Mouse (Mus musculus) forebrain, embryonic 16.5 days (tissue): ENCODE results near the gene Mrps26. TPM values are rescaled to one million over a fixed set of nuclear protein-coding genes. Genes with fewer than 3 reads are reported as not detected.

ENCODE experiments used
- ATAC-seq: fragments of 200-750 bp; cut with Nextera tagmentation; 2 replicates; pipeline ENCODE4 v1.8.0; 2017; ENCODE audit warnings: mild to moderate bottlenecking, moderate library complexity
- H3K27ac ChIP-seq: fragments of 300-500 bp; sonication (generic); 2 replicates; pipeline ENCODE4 v1.5.1; 2014; ENCODE audit warnings: low read length, control low read depth
- H3K27me3 ChIP-seq: fragments of 300-500 bp; sonication (generic); replicated peaks from 2 replicates; pipeline ENCODE4 v1.6.1; 2014; ENCODE audit warnings: low read length; ENCODE audit not compliant: control insufficient read depth, insufficient read depth
- H3K36me3 ChIP-seq: fragments of 300-500 bp; sonication (generic); 2 replicates; pipeline ENCODE4 v1.6.1; 2014; ENCODE audit not compliant: control insufficient read depth, insufficient read depth
- H3K4me1 ChIP-seq: fragments of 300-500 bp; sonication (generic); replicated peaks from 2 replicates; pipeline ENCODE4 v1.6.1; 2014; ENCODE audit warnings: low read length; ENCODE audit not compliant: control insufficient read depth, insufficient read depth
- H3K4me2 ChIP-seq: fragments of 300-500 bp; sonication (generic); 2 replicates; pipeline ENCODE4 v1.6.1; 2014; ENCODE audit warnings: mild to moderate bottlenecking, low read length, control low read depth
- H3K4me3 ChIP-seq: fragments of 300-500 bp; sonication (generic); replicated peaks from 2 replicates; pipeline ENCODE4 v1.5.1; 2014; ENCODE audit warnings: mild to moderate bottlenecking, low read length, control low read depth
- H3K9ac ChIP-seq: fragments of 300-500 bp; sonication (generic); replicated peaks from 2 replicates; pipeline ENCODE4 v1.6.1; 2014; ENCODE audit warnings: low read depth, low read length, control low read depth
- H3K9me3 ChIP-seq: fragments of 300-500 bp; sonication (generic); 2 replicates; pipeline ENCODE4 v1.6.1; 2016; ENCODE audit warnings: low read length; ENCODE audit not compliant: control insufficient read depth
- WGBS: fragments of 180-500 bp; shearing (Covaris S2); extraction: QIAGEN DNeasy Blood & Tissue Kit; methylation state at CpG from one replicate; pipeline ENCODE4 v1.1.7; 2014; 5-methylcytosine and 5-hydroxymethylcytosine counted together
- polyA plus RNA-seq: library from polyadenylated mRNA; unstranded; fragments of >200 nt; fragmentation: Nextera tagmentation; extraction: Ambion mirVana; gene quantifications from 2 replicates; pipeline ENCODE4 v1.2.1, GENCODE M21; 2015

Mrps26 gene
- polyA plus RNA-seq, 1 experiment from 2014 or later = 86.2 TPM

DNA sequence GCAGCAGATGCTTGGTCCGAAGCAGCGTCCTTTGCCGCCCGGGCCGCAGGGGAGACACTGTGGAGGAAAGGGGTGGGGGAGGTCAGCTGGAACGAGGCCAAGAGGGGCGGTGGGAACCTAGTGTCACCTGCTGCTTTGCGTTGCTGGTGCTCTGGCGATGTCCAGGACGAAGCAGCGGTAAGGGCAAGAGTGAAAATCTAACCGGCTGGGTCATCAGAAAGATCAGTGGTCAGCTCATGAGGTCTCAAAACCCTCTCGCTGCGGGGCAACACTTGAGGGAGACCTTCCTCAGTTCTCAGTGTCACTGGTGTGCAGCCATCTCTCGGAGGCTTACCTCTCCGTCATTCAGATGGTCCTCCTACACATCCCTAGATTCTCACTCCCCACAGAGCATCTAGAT, 17.7 kb downstream of the Mrps26 start:
- H3K9ac ChIP-seq = peak overlapping the region; percentile 22; the same call in 1 of the 2 replicates
- H3K27me3 ChIP-seq = peaks cover 65% of the 10 kb centered on the region

DNA sequence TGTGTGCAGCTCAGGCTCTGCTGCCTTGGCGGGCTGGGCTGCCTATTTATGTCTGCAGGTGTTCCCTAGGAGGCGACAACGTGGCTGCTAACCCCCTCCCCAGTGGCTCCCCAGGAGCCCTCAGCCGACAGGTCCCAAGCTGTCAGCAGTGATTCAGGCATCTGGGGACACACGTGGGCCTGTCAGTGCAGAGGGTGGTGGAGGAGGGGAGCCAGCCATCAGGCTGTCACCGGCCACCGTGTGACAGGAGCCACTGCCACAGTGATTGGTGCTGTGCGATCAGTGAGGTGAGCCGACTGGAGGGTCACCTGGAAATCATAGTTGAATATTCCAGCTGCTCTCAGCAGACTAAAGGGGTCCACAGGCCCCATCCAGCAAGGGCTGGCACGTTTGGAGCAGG, 19.0 kb downstream of the Mrps26 start, which contains the start of gene Avp:
Gene Avp, minus strand, starts transcription at position 3 of the 400 bp plus-strand sequence.
- 28% methylated on average over 10 of the region's 10 CpGs for WGBS
- no peak within 1 kb of the TSS for H3K27ac ChIP-seq
- H3K27me3 ChIP-seq = peaks cover 57% of the 10 kb centered on the region
- H3K4me1 ChIP-seq = peaks cover 13% of the 10 kb centered on the region
- H3K36me3 ChIP-seq = no peaks in the 10 kb centered on the region
- H3K9ac ChIP-seq = no peak within 1 kb of the TSS
- no peak for ATAC-seq
- H3K4me2 ChIP-seq = no peak within 1 kb of the TSS
- no peak within 1 kb of the TSS for H3K4me3 ChIP-seq
- no peaks in the 10 kb centered on the region for H3K9me3 ChIP-seq

More for the DNA sequence above, 17.7 kb downstream of the Mrps26 start:
- no peaks in the 10 kb centered on the region for H3K36me3 ChIP-seq
- H3K27ac ChIP-seq = no peak overlapping the region
- peaks cover 16% of the 10 kb centered on the region for H3K4me1 ChIP-seq
- H3K4me3 ChIP-seq = peak overlapping the region; percentile 34
- ATAC-seq = no peak
- H3K4me2 ChIP-seq = peak overlapping the region; percentile 46
- WGBS = 1% methylated on average over 16 of the region's 16 CpGs
- H3K9me3 ChIP-seq = no peaks in the 10 kb centered on the region

GRCm38 (mm10) chr2:130583902-130584560, 20.5 kb downstream of the Mrps26 start:
- WGBS = 76% methylated on average over 10 of the region's 10 CpGs

DNA sequence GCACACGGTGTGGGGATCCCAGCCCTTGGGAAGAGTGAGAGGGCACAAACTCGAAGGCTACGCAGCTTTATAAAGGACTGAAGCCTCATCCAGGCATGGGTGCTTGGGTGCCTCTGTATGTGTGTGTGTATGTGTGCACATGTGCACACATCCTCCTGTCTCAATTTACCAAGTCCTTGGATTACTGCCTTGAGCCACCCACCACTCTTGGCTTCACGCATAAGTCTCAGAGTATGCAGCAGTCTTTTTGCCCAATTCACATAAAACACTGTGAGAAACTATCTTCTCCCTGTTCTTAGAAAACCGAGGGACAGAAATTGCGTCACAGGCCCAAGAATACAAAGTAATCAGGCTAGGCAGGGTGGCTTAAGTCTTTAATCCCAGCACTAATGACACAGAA, 22.5 kb downstream of the Mrps26 start:
- ATAC-seq = no peak

More at GRCm38 (mm10) chr2:130583902-130584560, 20.5 kb downstream of the Mrps26 start:
- no peak for ATAC-seq
- no peak overlapping the region for H3K4me3 ChIP-seq
- H3K9ac ChIP-seq = no peak overlapping the region
- no peaks in the 10 kb centered on the region for H3K36me3 ChIP-seq
- peaks cover 44% of the 10 kb centered on the region for H3K27me3 ChIP-seq
- H3K9me3 ChIP-seq = no peaks in the 10 kb centered on the region
- no peak overlapping the region for H3K4me2 ChIP-seq
- peaks cover 10% of the 10 kb centered on the region for H3K4me1 ChIP-seq
- H3K27ac ChIP-seq = no peak overlapping the region

GRCm38 (mm10) chr2:130588373-130588772, 24.8 kb downstream of the Mrps26 start:
- Histone ChIP-seq H3K9me3 (no peaks in the 10 kb centered on the region), H3K9ac (no peak overlapping the region), H3K4me2 (no peak overlapping the region), H3K27ac (no peak overlapping the region), H3K36me3 (peaks cover 5% of the 10 kb centered on the region; the same call in 1 of the 2 replicates), H3K4me3 (no peak overlapping the region), H3K27me3 (peaks cover 2% of the 10 kb centered on the region; the same call in 1 of the 2 replicates), H3K4me1 (no peaks in the 10 kb centered on the region)
- 89% methylated on average over 2 of the region's 2 CpGs for WGBS
- no peak for ATAC-seq

More for the DNA sequence above, 22.5 kb downstream of the Mrps26 start:
- H3K4me3 ChIP-seq = no peak overlapping the region
- no peak overlapping the region for H3K4me2 ChIP-seq
- H3K9me3 ChIP-seq = no peaks in the 10 kb centered on the region
- H3K4me1 ChIP-seq = peaks cover 1% of the 10 kb centered on the region
- peaks cover 25% of the 10 kb centered on the region for H3K27me3 ChIP-seq
- H3K9ac ChIP-seq = no peak overlapping the region
- 83% methylated on average over 6 of the region's 6 CpGs for WGBS
- H3K27ac ChIP-seq = no peak overlapping the region
- peaks cover 3% of the 10 kb centered on the region; the same call in 1 of the 2 replicates for H3K36me3 ChIP-seq

DNA sequence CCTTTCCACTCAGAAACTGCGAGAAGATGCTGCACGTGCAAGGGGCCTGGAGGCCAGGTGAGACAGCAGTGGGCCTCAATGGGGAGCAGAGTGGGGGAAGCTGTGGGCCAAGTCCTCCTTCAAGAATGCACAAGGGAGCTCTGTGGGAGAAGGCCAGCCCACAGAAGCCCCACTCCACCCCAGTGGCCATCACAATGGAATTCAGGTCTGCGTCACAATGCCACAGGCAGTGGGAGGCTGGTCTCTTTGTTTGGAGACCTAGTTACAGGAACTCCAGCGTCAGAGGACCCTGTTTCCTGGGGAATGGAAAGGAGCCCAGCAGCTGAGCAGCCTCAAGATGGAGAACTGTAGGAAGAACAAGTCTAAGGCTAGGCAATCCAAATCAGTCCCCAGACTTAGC, 25.6 kb downstream of the Mrps26 start:
- Histone ChIP-seq H3K36me3 (peaks cover 5% of the 10 kb centered on the region; the same call in 1 of the 2 replicates), H3K4me1 (no peaks in the 10 kb centered on the region), H3K9me3 (no peaks in the 10 kb centered on the region), H3K27ac (no peak overlapping the region), H3K27me3 (no peaks in the 10 kb centered on the region), H3K4me3 (no peak overlapping the region), H3K9ac (no peak overlapping the region), H3K4me2 (no peak overlapping the region)
- WGBS = 48% methylated on average over 4 of the region's 4 CpGs
- ATAC-seq = no peak

GRCm38 (mm10) chr2:130589761-130590160, 26.2 kb downstream of the Mrps26 start:
- ATAC-seq = no peak
- no peaks in the 10 kb centered on the region for H3K4me1 ChIP-seq

GRCm38 (mm10) chr2:130591016-130591415, 27.5 kb downstream of the Mrps26 start:
- no peak overlapping the region for H3K27ac ChIP-seq
- H3K36me3 ChIP-seq = peaks cover 5% of the 10 kb centered on the region
- no peaks in the 10 kb centered on the region for H3K27me3 ChIP-seq
- H3K9ac ChIP-seq = no peak overlapping the region
- no peaks in the 10 kb centered on the region for H3K9me3 ChIP-seq
- H3K4me1 ChIP-seq = no peaks in the 10 kb centered on the region
- H3K4me3 ChIP-seq = no peak overlapping the region
- no peak for ATAC-seq
- 92% methylated on average over 2 of the region's 2 CpGs for WGBS
- H3K4me2 ChIP-seq = no peak overlapping the region

More at GRCm38 (mm10) chr2:130589761-130590160, 26.2 kb downstream of the Mrps26 start:
- Histone ChIP-seq H3K4me2 (no peak overlapping the region), H3K4me3 (no peak overlapping the region), H3K9ac (no peak overlapping the region), H3K27me3 (no peaks in the 10 kb centered on the region), H3K27ac (no peak overlapping the region), H3K36me3 (peaks cover 5% of the 10 kb centered on the region; the same call in 1 of the 2 replicates), H3K9me3 (no peaks in the 10 kb centered on the region)
- 91% methylated on average over 2 of the region's 2 CpGs for WGBS

- Histone ChIP-seq H3K9me3 (no peaks in the 10 kb centered on the region), H3K4me1 (no peaks in the 10 kb centered on the region), H3K9ac (no peak overlapping the region), H3K27me3 (no peaks in the 10 kb centered on the region), H3K4me2 (no peak overlapping the region), H3K36me3 (peaks cover 12% of the 10 kb centered on the region), H3K27ac (no peak overlapping the region), H3K4me3 (no peak overlapping the region)
- 90% methylated on average over 1 of the region's 1 CpGs for WGBS
- no peak for ATAC-seq
Observed at GRCm38 (mm10) chr2:130595596-130595995, 32.1 kb downstream of the Mrps26 start.
